In the genomic region with DNA sequence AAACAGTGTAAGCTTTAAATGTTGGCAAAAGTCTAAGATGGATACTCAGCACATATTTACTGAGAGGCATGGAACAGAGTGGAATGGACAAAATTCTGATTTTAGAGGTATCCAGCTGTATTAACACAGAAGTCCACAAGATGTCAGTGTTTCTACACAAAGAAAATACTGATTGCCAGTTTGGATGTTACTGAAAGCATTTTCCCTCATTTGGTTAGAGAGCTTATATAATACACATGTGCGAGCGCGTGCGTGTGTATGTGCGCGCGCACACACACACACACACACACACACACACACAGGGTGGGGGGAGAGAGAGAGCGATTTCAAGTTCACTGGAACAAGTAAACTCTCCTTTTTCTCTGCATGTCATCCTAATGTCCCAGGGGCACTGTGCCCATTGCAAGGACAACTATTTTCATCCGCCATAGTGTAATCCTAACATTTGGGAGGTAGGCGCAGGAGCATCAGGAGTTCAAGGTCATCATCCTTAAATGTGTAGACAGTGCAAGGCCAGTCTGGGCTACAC, we compare ENCODE assay signal across 8 mouse cellular contexts. TPM values are rescaled to one million over a fixed set of nuclear protein-coding genes. Genes with fewer than 3 reads are reported as not detected.
DNase-seq lines count a peak whose midpoint lies in the region; ATAC-seq and TF ChIP-seq lines count a peak whose summit lies in the region.

No protein-coding gene starts in this region.

- no peak for TF ChIP-seq EP300 in liver, embryonic 14.5 days (IDR thresholded peaks at IDR 0.05; ENCODE audit: low read depth)

- no peak for DNase-seq in liver, embryonic 14.5 days (ENCODE audit: low read depth in 3 of 3, low spot score in 3 of 3)
- no peak for DNase-seq in liver, embryonic 11.5 days (ENCODE audit: low spot score)
- DNase-seq in brain, adult 2 months (ENCODE audit: low read depth, low spot score) = peak; percentile 96
- peak; percentile 14 for DNase-seq in kidney, postnatal 14 days
- peak; percentile 78 for DNase-seq in skeletal muscle tissue, adult 2 months (ENCODE audit: low read depth, low spot score)
- DNase-seq in testis, postnatal 10 days (ENCODE audit: low spot score) = no peak

- 53% methylated on average over 10 of the region's 10 CpGs for WGBS in liver, embryonic 14.5 days (ENCODE audit: insufficient replicate concordance)
- 57% methylated on average over 10 of the region's 10 CpGs for WGBS in liver, embryonic 11.5 days
- WGBS in forebrain, embryonic 15.5 days = 48% methylated on average over 10 of the region's 10 CpGs

- H3K4me1 ChIP-seq in liver, embryonic 14.5 days (replicated peaks; ENCODE audit: control insufficient read depth in 2 of 2, insufficient read depth in 2 of 2, low read length in 1 of 2) = no peaks in the 10 kb centered on the region
- no peaks in the 10 kb centered on the region for H3K4me1 ChIP-seq in liver, embryonic 11.5 days (replicated peaks; ENCODE audit: control insufficient read depth, insufficient read depth, low read length)
- no peaks in the 10 kb centered on the region for H3K4me1 ChIP-seq in forebrain, embryonic 15.5 days

- H3K9me3 ChIP-seq in liver, embryonic 14.5 days (ENCODE audit: control insufficient read depth, low read length) = no peaks in the 10 kb centered on the region
- no peaks in the 10 kb centered on the region for H3K9me3 ChIP-seq in liver, embryonic 11.5 days (ENCODE audit: control insufficient read depth, low read length)
- no peaks in the 10 kb centered on the region for H3K9me3 ChIP-seq in forebrain, embryonic 15.5 days

- TF ChIP-seq CTCF in liver, embryonic 14.5 days (IDR thresholded peaks at IDR 0.05; ENCODE audit: low read depth) = peak; percentile 44; the same call in 1 of the 2 replicates

- no peak overlapping the region for H3K27ac ChIP-seq in liver, embryonic 14.5 days
- H3K27ac ChIP-seq in liver, embryonic 11.5 days (ENCODE audit: low read depth, low read length) = no peak overlapping the region
- H3K27ac ChIP-seq in forebrain, embryonic 15.5 days (replicated peaks) = no peak overlapping the region

- ATAC-seq in liver, embryonic 14.5 days (ENCODE audit: insufficient read depth) = no peak
- ATAC-seq in liver, embryonic 11.5 days (replicated peaks; ENCODE audit: low FRiP score) = no peak
- peak; percentile 63 for ATAC-seq in forebrain, embryonic 15.5 days (replicated peaks)
- ATAC-seq in megakaryocyte progenitor cell, adult 5-6 weeks (replicated peaks; ENCODE audit: poor library complexity) = peak; percentile 94

- no peak overlapping the region for H3K9ac ChIP-seq in liver, embryonic 14.5 days (replicated peaks)
- no peak overlapping the region for H3K9ac ChIP-seq in liver, embryonic 11.5 days (ENCODE audit: low read depth, low read length)
- no peak overlapping the region for H3K9ac ChIP-seq in forebrain, embryonic 15.5 days (replicated peaks)

- H3K36me3 ChIP-seq in liver, embryonic 14.5 days (replicated peaks; ENCODE audit: control insufficient read depth, insufficient read depth, low read depth) = no peaks in the 10 kb centered on the region
- no peaks in the 10 kb centered on the region for H3K36me3 ChIP-seq in liver, embryonic 11.5 days (ENCODE audit: control insufficient read depth, insufficient read depth, low read length)
- no peaks in the 10 kb centered on the region for H3K36me3 ChIP-seq in forebrain, embryonic 15.5 days

- H3K4me3 ChIP-seq in liver, embryonic 14.5 days (ENCODE audit: insufficient read depth in 1 of 2, low read depth in 2 of 2, low read length in 2 of 2) = no peak overlapping the region
- H3K4me3 ChIP-seq in liver, embryonic 11.5 days (ENCODE audit: low read depth, low read length) = no peak overlapping the region
- H3K4me3 ChIP-seq in forebrain, embryonic 15.5 days = peak overlapping the region; percentile 12; the same call in 1 of the 2 replicates

- no peak overlapping the region for H3K4me2 ChIP-seq in liver, embryonic 14.5 days (ENCODE audit: low read depth)
- H3K4me2 ChIP-seq in liver, embryonic 11.5 days = no peak overlapping the region
- peak overlapping the region; percentile 26; the same call in 1 of the 2 replicates for H3K4me2 ChIP-seq in forebrain, embryonic 15.5 days (replicated peaks)

- no peaks in the 10 kb centered on the region for H3K27me3 ChIP-seq in liver, embryonic 14.5 days (ENCODE audit: control insufficient read depth, insufficient read depth, low read length)
- no peaks in the 10 kb centered on the region for H3K27me3 ChIP-seq in liver, embryonic 11.5 days (replicated peaks; ENCODE audit: control insufficient read depth, insufficient read depth, low read length)
- H3K27me3 ChIP-seq in forebrain, embryonic 15.5 days = no peaks in the 10 kb centered on the region

RNA-seq across cellular contexts. Expression of gene Clpb, which starts 9.7 kb away (rescaled TPM):
- 4.1 and 8.3 TPM in 2 replicates for polyA plus RNA-seq in liver, embryonic 14.5 days (2012; rRNA removed)
- polyA plus RNA-seq in liver, embryonic 14.5 days (2014; fragmentation: Nextera tagmentation; extraction: Ambion mirVana) = 18.7 and 20.6 TPM in 2 replicates
- polyA plus RNA-seq in liver, embryonic 11.5 days (2014; fragmentation: Nextera tagmentation; extraction: Ambion mirVana) = 51.3 and 54.7 TPM in 2 replicates
- polyA plus RNA-seq in forebrain, embryonic 15.5 days (2015; fragmentation: Nextera tagmentation; extraction: Ambion mirVana) = 41.8 and 48.0 TPM in 2 replicates
- total RNA-seq in megakaryocyte progenitor cell, adult 5-6 weeks (2015) = 7.2 and 9.9 TPM in 2 replicates
- 32.9 and 45.8 TPM in 2 replicates for total RNA-seq in megakaryocyte progenitor cell, adult 5-6 weeks (2017)

Comparison
In these comparisons a context has a peak if more than half of its experiments do, and no peak if none do; other contexts are left out.
1. ATAC-seq: peak in forebrain, embryonic 15.5 days (single experiment) and megakaryocyte progenitor cell, adult 5-6 weeks (single experiment); none in liver, embryonic 14.5 days (single experiment) and liver, embryonic 11.5 days (single experiment).
2. DNase-seq: peak in brain, adult 2 months (single experiment), kidney, postnatal 14 days (single experiment) and skeletal muscle tissue, adult 2 months (single experiment); none in liver, embryonic 14.5 days (0 of 3), liver, embryonic 11.5 days (single experiment) and testis, postnatal 10 days (single experiment).